Mouse (Mus musculus) intestine, postnatal 0 days (tissue): Measurements from ENCODE around the gene Ubqln4. TPM values are rescaled to one million over a fixed set of nuclear protein-coding genes. Genes with fewer than 3 reads are reported as not detected.
"Not testable (repeated sequence)": the region's sequence is repeated elsewhere in the genome, so short reads cannot be mapped to it uniquely, and the experiment has no call there.

ENCODE experiments used
- ATAC-seq: fragments of 200-750 bp; cut with Nextera tagmentation; 2 replicates; pipeline ENCODE4 v1.8.0; 2017; ENCODE audit warnings: mild to moderate bottlenecking, moderate TSS enrichment, moderate library complexity
- H3K27ac ChIP-seq: fragments of 300-500 bp; sonication (generic); 2 replicates; pipeline ENCODE4 v1.5.1; 2014; ENCODE audit warnings: mild to moderate bottlenecking, low read depth, low read length, moderate library complexity
- H3K27me3 ChIP-seq: fragments of 300-500 bp; sonication (generic); replicated peaks from 2 replicates; pipeline ENCODE4 v1.6.1; 2014; ENCODE audit warnings: low read length, mixed read lengths; ENCODE audit not compliant: control insufficient read depth, insufficient read depth
- H3K36me3 ChIP-seq: fragments of 300-500 bp; sonication (generic); 2 replicates; pipeline ENCODE4 v1.6.1; 2014; ENCODE audit warnings: mild to moderate bottlenecking, moderate library complexity; ENCODE audit not compliant: control insufficient read depth, insufficient read depth
- H3K4me1 ChIP-seq: fragments of 300-500 bp; sonication (generic); replicated peaks from 2 replicates; pipeline ENCODE4 v1.6.1; 2014; ENCODE audit warnings: antibody characterized with exemption, low read length, mixed read lengths; ENCODE audit not compliant: control insufficient read depth, insufficient read depth
- H3K4me2 ChIP-seq: fragments of 300-500 bp; sonication (generic); replicated peaks from 2 replicates; pipeline ENCODE4 v1.6.1; 2014; ENCODE audit warnings: low read depth, mild to moderate bottlenecking, moderate library complexity
- H3K4me3 ChIP-seq: fragments of 300-500 bp; sonication (generic); 2 replicates; pipeline ENCODE4 v1.5.1; 2014; ENCODE audit warnings: low read depth, low read length
- H3K9ac ChIP-seq: fragments of 300-500 bp; sonication (generic); 2 replicates; pipeline ENCODE4 v1.6.1; 2014; ENCODE audit warnings: mild to moderate bottlenecking, low read depth, low read length
- H3K9me3 ChIP-seq: fragments of 300-500 bp; sonication (generic); 2 replicates; pipeline ENCODE4 v1.6.1; 2016; ENCODE audit warnings: mixed run types; ENCODE audit not compliant: control insufficient read depth
- CTCF ChIP-seq: sonication (generic); IDR thresholded peaks from 2 replicates; pipeline ENCODE4 v1.5.1; 2016; ENCODE audit warnings: low read depth, mild to moderate bottlenecking, control low read depth, antibody characterized with exemption, moderate library complexity
- WGBS: fragments of 180-500 bp; shearing (Covaris S2); extraction: QIAGEN DNeasy Blood & Tissue Kit; methylation state at CpG from one replicate; pipeline ENCODE4 v1.1.7; 2014; 5-methylcytosine and 5-hydroxymethylcytosine counted together
- polyA plus RNA-seq: library from polyadenylated mRNA; unstranded; fragments of >200 nt; fragmentation: Nextera tagmentation; extraction: Ambion mirVana; gene quantifications from 2 replicates; pipeline ENCODE4 v1.2.1, GENCODE M21; 2015

Gene Ubqln4
- polyA plus RNA-seq, 1 experiment from 2014 or later: 17.3 TPM

DNA sequence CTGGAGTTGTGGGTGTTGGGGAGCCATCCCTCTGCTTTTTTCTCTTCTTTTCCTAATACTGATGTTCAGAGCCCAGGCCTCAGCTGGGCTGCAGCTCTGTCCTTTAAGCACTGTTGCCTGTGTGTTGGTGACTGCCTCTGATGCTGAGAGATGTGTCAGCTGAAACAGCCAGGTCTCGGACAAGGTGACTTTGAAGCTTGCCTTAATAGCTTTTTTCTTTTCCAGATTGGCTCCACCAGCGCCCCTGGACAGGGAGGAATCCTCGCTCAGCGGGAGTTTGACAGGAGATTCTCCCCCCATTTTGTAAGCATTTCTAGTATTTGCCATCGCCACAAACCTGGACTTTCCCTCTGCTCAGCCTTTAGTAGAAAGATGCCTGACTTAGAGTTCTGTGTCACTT lies 33.1 kb downstream of the Ubqln4 start:
- no peak for ATAC-seq
- Histone ChIP-seq H3K9ac (no peak overlapping the region), H3K36me3 (peaks cover 52% of the 10 kb centered on the region), H3K4me1 (no peaks in the 10 kb centered on the region), H3K27me3 (no peaks in the 10 kb centered on the region), H3K4me3 (no peak overlapping the region), H3K4me2 (no peak overlapping the region), H3K27ac (no peak overlapping the region), H3K9me3 (no peaks in the 10 kb centered on the region)
- no peak for TF ChIP-seq CTCF
- 91% methylated on average over 5 of the region's 5 CpGs for WGBS

DNA sequence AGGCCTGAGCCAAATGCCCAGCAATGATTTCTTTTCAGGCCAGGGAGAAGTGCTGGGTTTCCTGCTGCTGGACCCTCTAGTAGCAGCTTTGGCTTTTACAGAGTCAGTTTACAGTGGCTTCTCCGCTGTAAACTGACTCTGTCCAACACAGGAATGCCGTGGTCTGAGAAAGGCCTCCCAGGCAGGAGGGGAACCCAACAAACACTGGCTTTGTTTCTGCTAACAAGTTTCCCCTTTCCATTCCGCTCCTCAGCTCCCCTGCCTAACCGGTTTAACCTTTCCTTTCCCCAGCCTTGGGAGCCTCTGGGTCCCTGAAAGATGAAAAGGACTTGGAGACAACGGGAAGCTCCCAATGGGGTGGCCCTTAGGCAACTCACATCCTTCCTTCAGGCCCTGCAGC lies 36.7 kb downstream of the Ubqln4 start:
- ATAC-seq: no peak
- no peak overlapping the region for H3K4me2 ChIP-seq
- H3K27ac ChIP-seq: no peak overlapping the region

DNA sequence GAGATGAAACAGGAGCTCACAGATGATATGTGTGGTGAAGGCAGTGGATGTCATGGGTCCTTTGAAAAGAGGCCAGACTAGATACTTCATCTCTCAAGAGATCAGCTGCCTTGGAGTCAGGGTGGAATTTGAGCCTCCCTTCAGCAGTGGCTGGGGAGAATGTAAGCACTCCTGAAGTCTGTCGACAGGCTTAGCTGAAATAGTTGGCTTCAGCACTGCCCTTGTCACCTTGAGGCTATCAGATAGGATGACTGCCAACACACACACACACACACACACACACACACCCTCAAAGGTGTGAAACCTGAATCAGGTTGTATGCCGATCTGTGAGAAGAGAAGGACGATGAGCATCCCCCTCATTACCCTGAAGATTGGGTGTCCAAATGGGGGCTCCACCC lies 37.5 kb downstream of the Ubqln4 start:
- Histone ChIP-seq H3K4me1 (0 out of 2 replicates have a peak, but pooled peaks cover 11% of the 10 kb centered on the region), H3K27me3 (no peaks in the 10 kb centered on the region), H3K27ac (no peak overlapping the region), H3K4me2 (no peak overlapping the region), H3K9ac (no peak overlapping the region), H3K4me3 (no peak overlapping the region), H3K9me3 (no peaks in the 10 kb centered on the region), H3K36me3 (peaks cover 22% of the 10 kb centered on the region; the same call in 1 of the 2 replicates)
- no peak for TF ChIP-seq CTCF
- ATAC-seq: no peak
- WGBS: 50% methylated on average over 3 of the region's 3 CpGs

More for the DNA sequence above, 36.7 kb downstream of the Ubqln4 start:
- H3K36me3 ChIP-seq: peaks cover 27% of the 10 kb centered on the region
- no peak overlapping the region for H3K9ac ChIP-seq
- 0 out of 2 replicates have a peak, but pooled peaks cover 11% of the 10 kb centered on the region for H3K4me1 ChIP-seq
- 29% methylated on average over 5 of the region's 5 CpGs for WGBS
- no peak overlapping the region for H3K4me3 ChIP-seq
- H3K9me3 ChIP-seq: no peaks in the 10 kb centered on the region
- no peak for TF ChIP-seq CTCF
- H3K27me3 ChIP-seq: no peaks in the 10 kb centered on the region

DNA sequence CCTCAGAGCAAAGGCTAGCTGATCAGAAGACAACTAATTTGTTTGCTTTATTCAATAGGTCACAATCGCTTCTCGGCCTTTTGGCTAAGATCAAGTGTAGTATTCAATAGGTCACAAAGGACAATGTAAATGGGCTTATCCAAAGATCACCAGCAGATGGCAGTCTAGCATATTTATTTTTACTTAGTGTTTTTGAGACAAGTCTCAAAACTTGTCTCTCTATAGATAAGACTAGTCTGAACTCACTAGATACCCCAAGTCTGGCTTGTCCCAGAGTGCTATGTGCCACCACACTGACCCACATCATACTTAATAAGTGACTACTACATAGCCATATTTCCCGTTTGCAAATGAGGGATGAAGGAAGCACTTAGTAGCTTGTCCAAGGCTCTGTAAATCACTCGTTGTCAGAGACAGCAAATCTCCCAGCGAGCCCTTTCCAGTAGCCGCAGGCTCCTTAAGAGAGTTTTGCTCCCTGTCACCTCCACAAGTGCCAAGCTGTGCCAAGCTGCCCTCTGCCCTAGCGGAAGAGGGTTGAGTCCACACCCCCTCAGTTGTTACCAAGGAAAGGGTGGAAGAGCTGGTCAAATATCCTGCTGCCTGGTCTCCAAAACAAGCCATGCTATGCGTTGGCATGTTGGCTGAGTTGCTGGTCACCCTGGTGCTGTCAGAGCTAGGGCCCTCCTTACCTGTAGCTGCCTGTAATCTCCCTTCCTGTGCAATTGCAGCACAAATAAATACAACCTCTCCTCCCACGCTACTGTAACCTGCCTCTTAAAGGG lies 38.6 kb downstream of the Ubqln4 start:
- peak overlapping the region; percentile 32 for H3K4me3 ChIP-seq
- peak overlapping the region; percentile 68 for H3K27ac ChIP-seq
- peak overlapping the region; percentile 65 for H3K4me2 ChIP-seq
- TF ChIP-seq CTCF: peak; percentile 67
- H3K27me3 ChIP-seq: no peaks in the 10 kb centered on the region
- no peaks in the 10 kb centered on the region for H3K9me3 ChIP-seq
- peaks cover 12% of the 10 kb centered on the region; the same call in 1 of the 2 replicates for H3K36me3 ChIP-seq
- H3K9ac ChIP-seq: peak overlapping the region; percentile 28
- H3K4me1 ChIP-seq: 0 out of 2 replicates have a peak, but pooled peaks cover 11% of the 10 kb centered on the region
- 21% methylated on average over 9 of the region's 9 CpGs for WGBS
- peak; percentile 36 for ATAC-seq

DNA sequence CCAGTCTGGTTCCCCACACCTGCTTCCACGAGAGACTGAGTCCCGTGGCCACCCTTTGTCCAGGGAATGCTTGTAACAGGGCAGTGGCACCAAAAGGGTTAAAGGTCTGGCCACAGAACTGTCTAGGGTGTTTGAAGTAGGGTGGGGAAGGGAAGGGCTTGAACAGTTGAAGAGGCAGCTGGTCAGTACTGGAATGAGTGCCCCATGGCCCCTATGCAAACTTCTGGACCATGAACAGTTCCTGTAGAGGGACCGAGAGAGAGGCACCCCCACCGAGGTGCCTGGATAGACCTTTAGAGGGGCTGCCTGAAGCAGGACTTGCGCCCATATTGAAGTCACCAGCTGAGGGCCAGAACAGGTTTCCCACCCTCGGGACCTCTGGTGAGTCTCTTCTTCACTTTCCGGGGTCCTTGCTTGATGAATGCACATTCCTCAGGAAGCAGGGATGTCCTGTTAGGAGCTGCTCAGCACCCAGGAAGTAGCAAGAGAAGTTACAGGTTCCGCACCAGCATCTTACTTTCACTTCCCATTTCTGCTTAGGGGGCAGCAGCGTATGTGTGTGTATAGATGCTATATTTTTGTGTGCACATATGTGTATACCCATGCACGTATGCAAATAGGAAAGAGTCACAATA lies 39.5 kb downstream of the Ubqln4 start:
- Histone ChIP-seq H3K9me3 (no peaks in the 10 kb centered on the region), H3K27ac (peak overlapping the region; percentile 68), H3K27me3 (no peaks in the 10 kb centered on the region), H3K36me3 (peaks cover 3% of the 10 kb centered on the region; the same call in 1 of the 2 replicates), H3K9ac (peak overlapping the region; percentile 26; the same call in 1 of the 2 replicates), H3K4me2 (peak overlapping the region; percentile 65), H3K4me3 (peak overlapping the region; percentile 32), H3K4me1 (0 out of 2 replicates have a peak, but pooled peaks cover 11% of the 10 kb centered on the region)
- ATAC-seq: peak; percentile 22
- WGBS: 60% methylated on average over 10 of the region's 10 CpGs
- no peak for TF ChIP-seq CTCF

DNA sequence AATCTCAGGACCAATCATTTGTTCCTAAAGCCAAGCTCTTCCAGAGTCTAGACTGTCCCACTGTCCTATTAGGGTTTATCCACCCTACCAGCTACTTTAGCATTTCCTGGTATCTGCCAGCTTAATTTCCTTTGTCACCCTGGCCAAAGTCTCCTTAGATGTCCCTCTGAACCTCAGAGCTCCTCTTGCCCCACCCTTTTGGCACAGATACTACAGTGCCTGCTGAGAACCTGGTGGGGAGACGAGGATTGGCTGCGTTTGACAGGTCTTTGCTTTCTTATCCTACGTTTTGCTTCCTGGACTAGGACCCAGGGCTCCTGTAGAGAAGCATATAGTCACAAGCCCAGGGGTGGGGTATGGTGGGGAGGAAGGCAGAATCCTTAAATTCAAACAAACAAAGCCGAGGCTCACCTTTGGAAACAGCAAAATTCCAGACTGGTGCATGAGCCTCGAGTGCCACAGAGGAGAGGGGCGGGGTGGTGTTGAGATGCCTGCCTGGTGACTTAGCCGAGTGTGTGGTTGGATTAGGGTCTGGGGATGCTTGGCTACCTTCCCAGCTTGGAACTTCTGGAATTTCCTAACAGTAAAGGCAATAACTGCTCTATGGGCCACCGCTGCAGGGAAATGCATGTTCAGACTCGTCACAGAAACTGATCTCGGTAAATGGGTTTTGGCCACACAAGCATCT lies 40.5 kb downstream of the Ubqln4 start:
- H3K4me1 ChIP-seq: 0 out of 2 replicates have a peak, but pooled peaks cover 11% of the 10 kb centered on the region
- no peak for TF ChIP-seq CTCF
- no peak overlapping the region for H3K9ac ChIP-seq
- H3K4me2 ChIP-seq: peak overlapping the region; percentile 65
- no peaks in the 10 kb centered on the region for H3K9me3 ChIP-seq
- H3K4me3 ChIP-seq: peak overlapping the region; percentile 12
- peak overlapping the region; percentile 77 for H3K27ac ChIP-seq
- WGBS: 24% methylated on average over 10 of the region's 10 CpGs
- peak; percentile 82 for ATAC-seq
- no peaks in the 10 kb centered on the region for H3K36me3 ChIP-seq
- no peaks in the 10 kb centered on the region for H3K27me3 ChIP-seq

DNA sequence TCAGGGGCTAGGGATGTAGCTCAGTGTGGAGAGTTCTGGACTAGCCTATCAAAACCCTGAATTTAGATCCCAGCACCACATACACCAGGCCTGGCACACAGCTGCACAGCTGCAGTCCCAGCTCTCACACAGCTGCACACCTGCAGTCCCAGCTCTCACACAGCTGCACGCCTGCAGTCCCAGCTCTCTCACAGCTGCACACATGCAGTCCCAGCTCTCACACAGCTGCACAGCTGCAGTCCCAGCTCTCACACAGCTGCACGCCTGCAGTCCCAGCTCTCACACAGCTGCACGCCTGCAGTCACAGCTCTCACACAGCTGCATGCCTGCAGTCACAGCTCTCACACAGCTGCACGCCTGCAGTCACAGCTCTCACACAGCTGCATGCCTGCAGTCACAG lies 43.0 kb downstream of the Ubqln4 start:
- H3K36me3 ChIP-seq, H3K27me3 ChIP-seq, ATAC-seq, H3K27ac ChIP-seq, H3K9ac ChIP-seq, H3K4me3 ChIP-seq, H3K4me2 ChIP-seq, H3K9me3 ChIP-seq: not testable (repeated sequence)
- WGBS: 88% methylated on average over 4 of the region's 4 CpGs
- H3K4me1 ChIP-seq: 0 out of 2 replicates have a peak, but pooled peaks cover 11% of the 10 kb centered on the region
